Mouse (Mus musculus) lung, postnatal 36 days (tissue): ENCODE measurements around the gene Grid2.
"Not testable (repeated sequence)": the region's sequence is repeated elsewhere in the genome, so short reads cannot be mapped to it uniquely, and the experiment has no call there.

Experiments used
- DNase-seq: peaks from one replicate; pipeline ENCODE4 v3.0.0; 2022; ENCODE audit warnings: mixed read lengths

Gene Grid2

DNA sequence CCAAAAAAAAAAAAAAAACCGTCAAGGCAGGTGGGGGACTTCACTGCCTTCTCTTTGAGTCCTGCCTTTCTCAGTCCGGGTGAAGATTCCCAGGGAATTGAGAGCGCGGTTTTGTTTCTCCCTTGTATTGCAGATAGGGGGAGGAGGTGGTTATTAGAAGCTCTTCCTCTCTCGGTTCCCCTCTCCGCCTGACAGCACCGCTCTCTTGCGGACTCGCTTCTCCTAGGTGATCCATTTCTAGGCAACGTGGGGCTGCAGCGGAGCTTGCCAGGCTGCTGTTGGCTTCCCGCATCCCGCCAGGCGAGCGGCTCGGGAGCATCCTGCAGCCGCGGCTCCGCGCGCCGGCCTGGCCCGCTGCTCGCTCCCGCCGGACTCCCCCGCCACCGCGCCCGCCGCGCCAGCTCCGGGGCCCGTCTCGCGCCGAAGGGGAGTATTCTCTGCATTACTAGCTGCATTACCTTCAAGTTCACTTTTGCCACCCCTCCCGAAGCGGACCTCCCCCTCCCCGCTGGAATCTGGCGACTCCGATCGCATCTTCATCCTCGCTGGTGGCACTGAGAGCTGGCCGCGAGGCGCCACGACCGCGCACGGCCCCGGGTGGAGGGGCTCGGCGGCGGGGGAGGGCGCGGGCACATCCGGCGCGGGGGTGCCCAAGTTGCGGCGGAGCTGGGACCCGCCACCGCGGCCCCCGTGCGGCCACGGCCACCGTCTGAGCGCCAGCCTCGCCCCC lies at the start of gene Grid2:
Gene Grid2 (plus strand): TSS at position 51 of the 730 bp plus-strand sequence.
- no peak for DNase-seq

DNA sequence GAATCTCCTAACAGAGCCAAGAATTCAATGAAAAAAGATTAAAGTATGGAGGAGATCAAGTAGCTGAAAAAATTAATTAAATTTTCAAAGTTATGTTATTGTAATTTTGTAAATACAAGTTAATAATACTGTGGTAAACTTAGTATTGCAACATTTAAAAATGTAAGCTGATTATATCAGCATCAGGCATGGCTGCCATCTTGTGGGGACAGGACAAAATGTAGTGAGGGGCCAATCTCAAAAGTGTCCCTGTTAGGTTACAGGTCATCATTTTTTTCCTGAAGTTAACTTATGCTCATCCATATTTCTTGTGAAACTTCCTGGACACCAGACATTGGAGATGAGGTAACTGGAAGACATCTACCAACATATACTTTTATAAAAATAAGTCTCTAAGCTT lies 4.9 kb upstream of the Grid2 start:
- no peak for DNase-seq

DNA sequence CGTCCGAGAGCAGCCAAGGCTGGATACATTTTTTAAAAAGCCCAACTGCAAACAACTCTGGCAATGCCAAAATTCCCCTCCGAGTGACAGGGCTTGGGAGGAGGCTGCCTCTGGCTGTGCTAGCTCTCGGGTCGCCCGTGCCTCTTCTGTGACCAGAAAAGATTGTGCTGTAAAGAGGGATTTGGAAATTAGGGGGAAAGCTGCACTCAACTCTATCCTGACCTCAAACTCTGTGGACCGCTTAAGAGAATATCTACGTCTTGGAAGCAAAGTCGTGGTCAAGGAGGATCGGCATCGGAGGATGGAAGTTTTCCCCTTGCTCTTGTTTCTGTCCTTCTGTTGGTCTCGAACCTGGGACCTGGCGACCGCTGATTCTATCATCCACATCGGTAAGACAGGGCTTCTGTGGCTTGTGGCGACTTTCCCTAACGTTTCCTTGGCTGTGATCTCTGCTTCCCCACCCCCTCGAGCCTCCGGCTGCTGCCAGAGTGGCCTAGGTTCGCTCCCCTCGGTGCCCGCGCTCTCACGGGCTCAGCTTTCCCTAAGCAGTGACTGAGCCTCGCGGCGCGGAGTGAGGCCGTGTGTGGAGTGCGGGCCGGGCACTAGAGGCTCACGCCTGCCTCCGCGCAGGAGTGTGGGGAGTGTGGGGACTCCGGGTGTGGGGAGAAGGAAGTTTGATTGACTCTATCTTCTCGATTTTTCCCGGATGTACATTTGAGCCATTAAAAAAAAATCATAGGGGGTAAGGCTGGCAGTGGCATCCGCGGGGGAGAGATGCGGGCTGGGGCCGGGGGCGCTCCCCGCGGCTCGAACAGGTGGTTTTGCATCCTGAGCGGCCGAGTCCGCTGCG lies 1.1 kb downstream of the Grid2 start:
- no peak for DNase-seq

DNA sequence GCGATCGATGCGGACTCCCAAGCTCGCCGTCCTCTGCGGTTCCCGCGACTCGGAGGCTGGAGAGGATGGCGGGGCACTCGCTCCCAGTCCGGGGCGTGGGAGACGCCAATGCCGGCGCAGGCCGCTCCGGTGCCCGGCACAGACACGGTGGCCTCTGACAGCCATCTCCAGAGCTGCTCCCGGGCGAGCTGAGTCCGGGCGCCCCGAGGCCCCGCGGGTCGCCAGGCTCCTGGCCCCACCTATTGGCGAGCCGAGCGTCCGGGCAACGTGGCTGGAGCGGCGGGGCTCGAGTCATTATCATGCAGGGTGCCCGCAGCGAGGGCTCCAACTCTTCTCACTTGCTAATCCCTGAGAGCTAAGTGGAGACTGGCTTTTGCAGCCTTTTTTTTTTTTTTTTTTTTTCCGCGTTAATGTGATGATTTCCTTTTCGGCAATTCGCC lies 1.8 kb downstream of the Grid2 start:
- DNase-seq = no peak

DNA sequence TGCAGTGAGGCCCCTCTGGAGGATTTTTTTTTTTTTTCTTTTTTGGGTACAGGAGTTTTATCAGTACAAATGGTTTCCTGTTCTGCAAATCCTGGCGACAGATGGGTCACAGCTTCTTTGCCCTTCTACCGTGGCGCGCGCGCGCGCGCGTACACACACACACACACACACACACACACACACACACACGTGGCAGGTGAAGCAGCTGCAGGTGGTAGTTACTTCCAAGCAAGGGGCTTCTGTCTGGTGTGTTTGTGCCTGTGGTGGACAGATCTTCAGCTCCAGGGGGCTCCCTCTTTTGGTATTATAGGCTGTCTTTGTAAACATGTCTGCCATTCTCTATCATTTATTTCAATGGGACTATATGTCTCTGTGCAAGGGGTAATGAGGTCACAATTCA lies 2.2 kb downstream of the Grid2 start:
- DNase-seq = no peak

DNA sequence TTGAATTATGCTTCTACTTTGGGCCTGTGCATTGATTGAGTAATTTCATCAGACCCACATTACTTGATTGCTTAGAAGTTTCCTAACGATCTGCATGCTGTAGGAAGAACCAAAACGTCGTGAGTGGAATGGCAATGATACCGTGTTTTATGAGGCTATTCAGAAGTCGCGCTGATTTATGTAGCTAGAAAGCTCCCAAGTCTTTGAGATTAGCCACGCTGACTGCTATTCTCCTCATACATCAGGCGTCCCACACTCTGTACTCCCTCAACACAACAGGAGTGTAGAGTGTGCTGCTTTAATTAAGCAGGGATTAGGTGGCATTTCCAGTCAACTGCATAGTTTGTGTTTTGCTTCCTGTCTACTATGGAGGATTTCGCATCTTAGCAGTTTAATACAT lies 4.1 kb downstream of the Grid2 start:
- DNase-seq = no peak

DNA sequence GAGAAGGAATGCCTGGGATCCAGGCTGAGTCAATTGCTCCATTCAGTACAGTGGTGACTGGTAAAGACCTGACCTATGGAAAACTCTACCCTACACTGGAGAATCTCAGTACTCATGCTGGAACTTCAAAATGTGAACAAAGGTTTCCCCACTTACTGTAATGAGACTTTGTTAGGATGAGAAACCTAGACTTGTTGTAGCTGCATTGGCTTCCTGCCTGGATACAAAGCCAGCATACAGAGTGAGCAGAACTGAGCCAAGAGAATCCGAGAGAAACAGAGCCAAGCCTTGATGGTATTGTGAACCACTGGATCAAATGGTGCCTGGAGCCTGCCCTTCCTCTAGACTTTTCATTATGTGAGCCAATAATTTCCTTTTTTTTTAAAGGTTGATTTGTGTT lies 28.7 kb downstream of the Grid2 start:
- DNase-seq = no peak

DNA sequence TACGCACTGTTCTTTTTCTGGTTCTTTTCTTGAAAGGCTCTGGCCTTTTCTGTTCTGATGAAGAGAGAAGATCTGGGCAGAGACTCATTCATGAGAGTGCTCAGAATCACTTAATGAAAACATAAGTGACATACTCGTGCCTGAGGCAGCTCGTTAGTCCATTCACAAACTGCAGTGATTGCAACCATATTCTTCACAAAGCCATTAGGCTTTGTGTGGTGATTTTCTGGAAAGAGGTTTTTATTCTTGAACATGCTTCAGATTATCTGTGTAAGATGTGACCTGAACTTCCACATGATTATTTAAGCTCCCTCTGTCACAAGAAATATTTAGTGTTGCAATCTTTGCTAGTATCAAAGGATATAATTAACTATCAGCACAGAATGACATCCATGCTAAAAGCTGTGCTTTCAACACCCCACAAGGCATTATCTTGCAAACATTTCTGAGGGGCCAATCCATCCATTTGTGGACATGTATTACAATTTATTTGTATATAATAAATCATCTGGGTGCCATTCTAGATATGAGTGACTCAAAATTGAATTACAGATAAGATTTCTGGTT lies 86.8 kb downstream of the Grid2 start:
- DNase-seq = no peak

DNA sequence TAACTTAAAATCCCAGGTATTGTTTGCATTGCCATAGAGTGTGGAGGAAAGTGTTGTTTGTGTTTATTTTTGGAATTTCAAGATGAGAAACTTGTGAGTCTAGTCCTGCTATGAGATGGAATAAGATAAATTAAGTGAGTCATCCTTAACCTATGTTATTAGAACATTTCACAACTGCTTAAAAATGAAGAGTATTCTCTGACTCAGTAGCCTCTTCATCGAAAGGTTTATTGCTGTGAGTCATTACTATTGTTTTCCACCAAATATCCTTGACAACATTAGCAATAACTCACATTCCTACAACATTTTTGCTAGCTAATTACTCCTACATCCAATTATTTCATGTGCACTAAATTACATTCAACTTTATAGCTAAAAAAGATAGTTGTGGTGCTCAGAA lies 91.3 kb downstream of the Grid2 start:
- no peak for DNase-seq

DNA sequence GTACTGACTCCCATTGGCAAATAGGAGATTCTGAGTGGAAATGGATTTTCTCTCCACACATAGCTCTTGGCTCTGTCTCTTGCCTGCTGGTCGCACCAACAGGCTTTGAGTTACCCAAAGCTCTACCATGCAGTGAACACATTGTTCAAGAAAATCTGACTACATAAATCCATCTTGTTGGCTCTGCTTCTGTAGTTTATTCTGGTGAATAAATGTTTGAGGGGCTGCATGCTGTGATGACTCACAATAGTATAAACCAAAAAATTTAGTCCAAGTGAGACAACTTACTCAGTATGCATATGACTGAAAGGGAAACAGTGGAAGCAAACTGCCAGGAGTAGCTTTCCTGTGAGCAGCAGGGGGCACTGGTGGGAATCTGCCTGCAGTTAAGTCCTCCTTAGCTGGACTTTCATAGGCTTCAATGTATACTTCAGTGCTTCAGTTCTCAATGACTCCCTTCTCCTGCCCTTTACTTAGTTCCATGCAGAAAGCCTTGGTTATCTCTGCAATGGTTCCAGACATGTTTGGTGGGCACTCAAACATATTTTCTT lies 125.5 kb downstream of the Grid2 start:
- DNase-seq = no peak

DNA sequence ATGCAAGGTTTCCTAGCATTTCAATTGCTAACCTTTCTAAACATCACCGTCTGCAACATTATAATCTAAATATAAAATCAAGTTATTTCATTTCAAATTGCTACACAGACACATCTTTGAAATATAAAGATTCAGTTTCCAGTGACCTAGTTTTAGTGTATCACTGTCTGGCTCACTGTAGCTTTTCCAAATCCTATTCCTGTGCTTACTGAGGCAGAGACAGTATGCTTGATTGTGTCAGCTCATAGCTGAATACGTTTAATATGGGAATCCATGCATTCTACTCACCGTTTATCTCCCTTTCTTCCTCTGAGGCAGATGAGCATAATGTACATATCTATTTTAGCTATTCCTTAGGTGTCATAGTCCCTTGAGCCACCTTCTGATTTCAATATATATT lies 146.0 kb downstream of the Grid2 start:
- no peak for DNase-seq

DNA sequence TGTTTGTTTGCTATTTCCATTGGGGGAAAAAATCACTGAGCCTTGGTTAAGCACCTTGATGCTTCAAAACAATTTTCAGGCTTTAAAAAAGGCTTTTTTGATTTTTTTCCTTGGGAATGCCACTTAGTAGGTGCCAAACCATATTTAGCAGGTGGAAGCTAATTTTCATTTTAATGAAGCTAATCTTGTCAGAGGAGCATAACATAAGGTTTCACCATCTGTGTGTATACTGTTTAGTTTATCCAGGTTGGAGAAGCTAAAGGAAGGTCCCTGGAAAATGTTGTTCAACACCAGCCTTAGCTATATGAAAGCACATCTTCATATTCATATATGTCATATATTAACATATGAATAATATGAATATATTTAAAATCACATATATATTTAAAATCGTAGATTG lies 161.9 kb downstream of the Grid2 start:
- no peak for DNase-seq

DNA sequence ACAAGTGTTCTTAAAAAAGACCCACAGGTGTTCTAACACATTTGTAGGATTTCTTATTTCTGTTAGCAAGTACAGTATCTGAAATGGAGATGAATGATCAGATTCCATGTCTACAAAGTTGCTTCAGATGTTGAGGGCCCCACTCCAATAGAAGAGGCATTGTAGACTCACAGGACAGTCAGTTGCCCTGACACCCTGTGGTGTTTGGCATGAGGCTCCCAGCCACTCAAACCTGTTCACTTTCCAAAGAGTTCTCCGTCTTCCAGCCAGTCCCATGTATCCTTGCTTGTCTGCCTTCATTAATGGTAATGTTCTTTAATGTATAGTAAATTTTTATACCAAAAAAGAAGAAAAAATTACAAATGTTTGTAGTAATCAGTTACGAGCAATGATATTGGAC lies 177.1 kb downstream of the Grid2 start:
- no peak for DNase-seq

DNA sequence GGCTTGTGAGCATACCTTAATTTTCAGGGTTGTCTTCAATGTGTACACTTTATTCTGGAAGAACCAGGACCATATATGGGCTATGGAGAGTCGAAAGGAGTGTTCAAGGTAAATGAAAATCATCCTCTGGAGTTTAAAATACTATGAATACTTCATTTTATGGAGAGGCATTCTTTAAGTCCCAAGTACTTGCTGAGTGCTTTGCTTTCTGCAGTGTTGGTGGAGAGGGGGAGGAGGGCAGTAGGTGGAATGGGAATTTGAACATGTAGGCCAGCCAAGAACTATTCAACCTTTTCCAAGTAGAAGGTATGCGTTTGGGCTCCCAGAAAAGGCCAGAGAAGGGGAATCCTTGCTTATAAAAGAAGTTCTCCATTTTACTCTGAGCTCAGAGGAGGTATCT lies 192.5 kb downstream of the Grid2 start:
- no peak for DNase-seq

DNA sequence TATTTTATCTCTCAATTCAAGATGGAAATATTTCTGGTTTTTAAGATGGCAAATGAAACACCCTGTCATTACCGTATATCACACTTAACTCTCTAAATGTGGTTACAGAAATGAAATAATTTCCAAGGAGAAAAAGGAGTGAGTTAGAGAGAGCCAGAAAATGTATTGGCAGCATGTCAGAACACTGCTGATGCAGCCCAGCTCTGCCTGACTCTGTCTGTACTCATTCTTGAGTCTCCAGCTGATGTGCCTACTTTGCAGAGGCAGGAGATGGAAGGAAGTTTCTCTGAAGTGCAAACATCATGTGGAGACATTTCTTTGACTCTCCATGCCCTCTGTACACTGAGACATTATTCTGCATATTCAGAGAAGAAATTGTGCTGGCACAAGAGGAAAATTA lies 226.5 kb downstream of the Grid2 start:
- DNase-seq = no peak

DNA sequence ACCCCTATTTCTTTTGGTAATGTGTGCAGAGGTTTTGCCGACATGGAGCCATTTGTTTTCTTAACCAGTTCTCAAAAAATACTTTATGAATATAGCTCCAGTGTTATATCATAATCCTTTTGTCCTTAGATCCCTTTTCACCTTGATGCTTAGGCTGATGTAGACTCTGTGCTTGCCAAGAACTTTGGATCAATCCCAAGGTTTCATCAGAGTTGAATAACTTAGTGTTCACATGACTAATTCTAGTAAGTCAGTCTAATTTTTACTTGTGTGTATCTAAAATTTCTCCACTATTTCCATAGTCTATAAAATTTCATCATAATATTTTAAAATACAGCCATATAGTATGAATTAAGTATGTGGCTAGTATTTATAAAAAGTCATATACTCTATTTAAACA lies 259.3 kb downstream of the Grid2 start:
- no peak for DNase-seq

DNA sequence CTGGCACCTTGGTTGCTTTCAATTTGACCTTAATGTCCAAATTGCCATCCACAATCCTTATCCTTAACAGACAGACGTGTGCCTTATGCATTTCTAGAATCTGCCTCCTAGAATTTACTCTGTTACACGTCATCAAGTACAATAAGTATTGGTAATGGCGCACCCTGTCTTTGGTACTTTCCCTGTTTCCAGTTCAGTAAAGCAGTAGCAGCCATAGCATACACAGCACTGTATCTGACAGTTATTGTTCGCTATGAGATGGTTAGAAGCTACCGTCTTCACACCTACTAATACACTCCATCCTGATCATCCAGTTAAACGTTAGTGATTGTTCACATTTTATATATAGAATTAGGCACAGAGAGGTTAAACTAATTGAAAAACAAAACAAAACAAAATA lies 260.3 kb downstream of the Grid2 start:
- DNase-seq = no peak

DNA sequence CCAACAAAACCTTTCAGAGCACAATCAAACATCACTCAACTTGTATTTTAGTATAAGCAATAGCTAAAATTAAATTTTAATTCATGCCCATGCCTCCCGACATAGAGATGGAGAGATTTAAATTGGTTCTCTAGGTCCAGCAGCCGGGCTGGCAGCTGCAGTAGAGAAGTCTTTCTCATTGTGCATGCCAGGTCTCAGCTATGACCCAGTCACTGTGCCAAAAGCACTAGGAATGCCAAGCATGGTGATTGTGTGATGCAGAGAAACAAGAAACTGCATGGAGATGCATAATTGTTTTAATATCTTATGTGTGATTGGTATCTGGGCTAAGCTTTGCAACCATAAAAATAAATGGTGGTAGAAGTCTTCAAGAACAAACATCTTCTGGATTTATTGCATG lies 276.1 kb downstream of the Grid2 start:
- DNase-seq = no peak

DNA sequence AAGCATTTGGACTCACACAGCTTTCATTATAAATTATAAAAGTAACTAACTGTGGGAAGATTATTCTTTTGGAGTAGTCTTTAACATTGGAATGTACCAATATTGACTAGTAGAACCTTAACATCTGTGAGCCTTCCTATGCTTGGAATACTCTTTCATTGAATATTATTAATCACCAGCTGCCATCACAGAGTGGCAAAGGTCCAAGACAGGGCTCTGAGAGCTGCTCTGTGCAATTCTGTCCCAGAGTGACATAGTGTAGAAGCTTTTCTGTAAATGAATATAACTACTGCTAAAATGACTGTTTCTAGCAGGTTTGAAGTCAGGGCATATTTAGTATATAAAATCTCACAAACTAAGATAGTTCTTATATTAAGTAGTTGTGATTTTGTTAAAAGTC lies 277.2 kb downstream of the Grid2 start:
- DNase-seq = no peak

DNA sequence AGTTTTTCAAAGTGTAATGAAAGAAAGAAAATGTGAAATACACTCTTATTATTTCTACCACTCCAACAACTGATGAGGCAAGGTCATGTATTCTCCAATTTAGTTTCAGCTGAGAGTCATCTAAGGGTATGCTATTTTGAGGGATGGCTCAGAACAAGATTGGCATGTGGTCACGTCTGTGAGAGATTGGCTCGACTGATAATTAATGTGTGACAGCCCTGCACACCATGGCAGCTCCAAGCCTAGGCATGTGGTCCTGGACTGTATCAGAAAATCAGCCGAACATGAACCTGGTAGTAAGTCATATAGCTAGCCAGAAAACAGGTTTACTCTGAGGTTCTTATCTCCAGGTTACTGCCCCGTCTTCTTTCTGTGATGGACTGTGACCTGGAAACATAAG lies 292.1 kb downstream of the Grid2 start:
- DNase-seq = no peak

DNA sequence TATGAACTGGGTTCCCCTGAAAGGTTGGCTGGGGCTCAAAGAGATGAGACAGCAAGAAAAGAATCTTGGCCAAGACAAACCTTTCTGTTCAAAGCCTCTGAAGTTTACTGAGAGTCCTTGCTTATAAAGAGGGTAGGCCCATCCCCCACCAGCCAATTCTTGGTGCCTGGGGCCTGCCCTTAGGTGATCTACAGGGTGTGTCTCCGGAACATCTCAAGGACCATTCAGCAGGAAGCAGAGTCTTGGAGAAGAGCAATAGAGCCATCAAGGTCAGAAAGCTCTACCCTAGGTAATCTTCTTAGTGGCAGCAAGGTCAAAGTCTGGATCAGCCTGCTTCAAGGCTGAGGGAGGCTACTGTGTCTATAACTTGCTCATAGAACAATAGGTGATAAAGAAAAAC lies 313.1 kb downstream of the Grid2 start:
- not testable (repeated sequence) for DNase-seq

DNA sequence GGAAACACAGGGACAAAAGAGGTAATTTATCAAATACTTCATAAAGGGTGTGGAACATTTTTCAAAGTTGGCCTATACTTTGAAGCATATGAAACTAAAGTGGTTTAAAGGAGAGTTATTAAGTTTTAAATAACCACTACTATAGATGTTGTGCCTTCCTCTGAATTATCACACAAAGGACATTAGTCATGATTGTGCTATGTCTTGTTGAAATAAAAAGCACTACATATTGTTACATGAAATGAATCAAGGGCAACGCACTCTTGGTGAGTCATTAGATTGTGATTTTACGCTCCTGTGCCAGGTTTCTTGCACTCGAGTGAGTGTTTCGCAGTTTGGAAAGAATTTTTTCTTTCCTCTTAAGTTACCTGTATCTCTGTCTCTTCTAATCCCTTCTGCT lies 335.0 kb downstream of the Grid2 start:
- peak; percentile 7 for DNase-seq

DNA sequence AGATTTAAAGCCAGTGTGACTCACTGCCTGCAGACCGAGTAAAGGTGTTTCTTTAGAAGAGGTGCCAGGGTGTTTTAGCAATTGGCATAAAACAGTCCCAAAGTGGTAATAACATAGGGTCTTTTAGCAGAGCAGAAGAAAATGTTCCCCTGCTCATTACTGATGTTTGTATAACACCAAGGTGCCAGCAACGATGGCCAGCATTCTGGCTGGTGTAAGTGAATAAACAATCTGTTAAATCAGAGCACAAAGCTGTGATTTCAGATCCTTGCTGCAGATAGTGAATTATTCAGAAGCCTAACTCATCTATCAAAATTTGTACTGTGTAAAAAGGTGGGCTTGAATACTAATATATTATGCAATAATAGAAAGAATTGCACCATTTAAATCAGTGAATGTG lies 353.9 kb downstream of the Grid2 start:
- no peak for DNase-seq

DNA sequence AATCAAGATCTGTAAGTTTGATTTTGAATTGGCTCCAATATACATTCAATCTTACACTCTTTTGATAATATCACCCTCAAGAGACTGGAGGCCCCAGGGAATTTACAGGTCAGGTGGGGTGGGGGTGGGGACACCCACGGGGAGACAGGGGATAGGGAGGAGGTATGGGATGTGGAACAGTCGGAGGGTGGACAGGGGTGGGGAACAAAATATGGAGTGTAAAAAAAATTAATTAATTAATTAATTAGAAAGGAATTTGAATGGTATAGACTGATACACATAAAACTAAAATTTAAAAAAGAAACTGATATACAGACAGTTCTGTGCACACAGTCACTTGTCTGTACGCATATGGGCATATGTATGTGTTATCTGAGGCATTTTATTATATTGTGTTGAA lies 380.3 kb downstream of the Grid2 start:
- DNase-seq = no peak
